Mouse (Mus musculus) thymus, adult 2 months (tissue): ENCODE results near the gene 1700029J07Rik.

Source experiments
- CTCF ChIP-seq: fragments of 200-500 bp; IDR thresholded peaks from 2 replicates; pipeline ENCODE4 v1.5.1; 2012; ENCODE audit warnings: mild to moderate bottlenecking, control low read depth, low read length, moderate library complexity, borderline replicate concordance; ENCODE audit not compliant: control insufficient read depth, poor library complexity, insufficient read depth; ENCODE audit errors: extremely low read depth
- POLR2A ChIP-seq: fragments of 200-500 bp; IDR thresholded peaks from 2 replicates; pipeline ENCODE4 v1.6.1; 2012; ENCODE audit warnings: mild to moderate bottlenecking, low read length, control low read depth, moderate library complexity; ENCODE audit not compliant: control insufficient read depth, poor library complexity, insufficient read depth; ENCODE audit errors: extremely low read depth

- TF ChIP-seq CTCF (no peak), POLR2A (no peak)
Observed at GRCm38 (mm10) chr8:45918891-45919290, 56.2 kb downstream of the 1700029J07Rik start.
